Mouse (Mus musculus) ES-Bruce4 (cell line): Measurements from ENCODE around the gene Tbc1d22a. TPM values are rescaled to one million over a fixed set of nuclear protein-coding genes. Genes with fewer than 3 reads are reported as not detected.

Experiments used
- H3K27ac ChIP-seq: 2 replicates; pipeline ENCODE4 v1.5.1; 2012; ENCODE audit warnings: low read length, inconsistent platforms; ENCODE audit not compliant: insufficient read depth
- H3K27me3 ChIP-seq: 2 replicates; pipeline ENCODE4 v1.6.1; 2012; ENCODE audit warnings: mild to moderate bottlenecking, low read length, inconsistent platforms; ENCODE audit not compliant: control insufficient read depth, poor library complexity, insufficient read depth, severe bottlenecking
- H3K36me3 ChIP-seq: 2 replicates; pipeline ENCODE4 v1.6.1; 2012; ENCODE audit warnings: inconsistent platforms, mild to moderate bottlenecking, low read length, moderate library complexity; ENCODE audit not compliant: control insufficient read depth, poor library complexity, insufficient read depth, severe bottlenecking
- H3K4me1 ChIP-seq: one replicate; pipeline ENCODE4 v1.8.1; 2011; ENCODE audit warnings: low read length; ENCODE audit not compliant: control insufficient read depth, insufficient read depth
- H3K4me3 ChIP-seq: 2 replicates; pipeline ENCODE4 v1.5.1; 2011; ENCODE audit warnings: low read depth, mild to moderate bottlenecking, low read length
- H3K9ac ChIP-seq: 2 replicates; pipeline ENCODE4 v1.6.1; 2012; ENCODE audit warnings: low read depth, mild to moderate bottlenecking, inconsistent platforms; ENCODE audit not compliant: poor library complexity, severe bottlenecking
- H3K9me3 ChIP-seq: replicated peaks from 2 replicates; pipeline ENCODE4 v1.6.1; 2012; ENCODE audit warnings: mild to moderate bottlenecking, low read length, inconsistent platforms; ENCODE audit not compliant: control insufficient read depth, poor library complexity, insufficient read depth, severe bottlenecking
- CTCF ChIP-seq: IDR thresholded peaks from one replicate; pipeline ENCODE4 v1.8.1; 2011; ENCODE audit warnings: low read depth, low read length
- EP300 ChIP-seq: IDR thresholded peaks from 2 replicates; pipeline ENCODE4 v1.6.1; 2011; ENCODE audit warnings: low read depth, low read length; ENCODE audit not compliant: insufficient read depth
- POLR2A ChIP-seq: IDR thresholded peaks from one replicate; pipeline ENCODE4 v1.8.1; 2011; ENCODE audit warnings: low read length; ENCODE audit not compliant: insufficient read depth
- polyA plus RNA-seq: library from polyadenylated mRNA; stranded (reverse); fragments of >200 nt; gene quantifications from 2 replicates; pipeline ENCODE4 v1.2.4, GENCODE M21; 2011; ENCODE audit warnings: low read depth; ENCODE audit not compliant: missing spikeins, insufficient read depth, insufficient read length

Tbc1d22a gene
- polyA plus RNA-seq, 1 experiment: 14.1 TPM

GRCm38 (mm10) chr15:86184851-86185688, 29.2 kb upstream of the Tbc1d22a start:
- H3K4me3 ChIP-seq: peak overlapping the region; percentile 82
- H3K27me3 ChIP-seq: no peaks in the 10 kb centered on the region
- peak overlapping the region; percentile 90 for H3K9ac ChIP-seq
- no peak for TF ChIP-seq POLR2A
- no peak for TF ChIP-seq EP300
- TF ChIP-seq CTCF: no peak
- H3K9me3 ChIP-seq: no peaks in the 10 kb centered on the region
- H3K36me3 ChIP-seq: no peaks in the 10 kb centered on the region
- H3K27ac ChIP-seq: no peak overlapping the region
- peaks cover 4% of the 10 kb centered on the region for H3K4me1 ChIP-seq

DNA sequence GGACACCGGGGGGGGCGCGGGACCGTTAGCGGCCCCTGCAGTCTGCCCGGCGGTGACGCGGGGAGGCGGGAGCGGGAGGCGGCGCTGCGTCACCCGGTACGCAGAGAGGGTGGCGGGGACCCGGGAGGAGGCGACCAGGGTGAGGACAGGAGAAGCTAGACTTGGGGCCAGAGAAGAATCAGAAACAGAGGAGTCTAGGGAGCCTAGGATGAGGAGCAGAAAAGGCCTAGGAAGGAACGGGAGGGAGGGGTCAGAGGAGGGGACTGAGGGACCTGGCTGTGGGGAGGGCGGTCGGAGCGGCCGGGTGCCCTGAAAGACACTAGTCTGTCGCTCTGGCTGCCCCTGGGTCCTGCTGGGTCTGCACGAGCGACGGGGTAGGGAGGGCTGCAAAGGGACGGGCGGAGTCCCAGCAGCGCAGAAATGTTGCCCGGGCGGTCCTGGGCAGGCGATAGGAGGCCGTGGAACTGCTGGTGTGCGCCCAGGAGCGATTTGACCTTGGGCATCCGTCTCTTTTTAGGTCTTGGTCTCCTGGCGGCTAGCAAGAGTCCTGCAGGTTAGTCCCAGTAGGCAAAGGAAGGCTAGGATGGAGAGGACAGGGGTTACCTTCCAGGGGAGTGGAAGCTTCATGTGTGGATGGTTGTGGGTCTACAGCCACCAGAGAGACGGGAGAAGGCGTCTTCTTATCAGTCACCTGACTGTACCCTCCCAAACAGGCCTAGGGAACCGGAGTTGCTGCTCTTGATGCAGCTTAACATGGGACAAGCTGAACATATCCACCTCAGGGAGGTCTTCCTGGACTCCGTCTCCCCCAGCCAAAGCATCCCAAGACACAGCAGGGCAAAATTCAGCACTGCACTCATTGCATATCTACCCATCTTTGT, 28.3 kb upstream of the Tbc1d22a start, which contains the start of gene Cerk:
Gene Cerk, minus strand, starts transcription at position 453 of the 881 bp plus-strand sequence.
- Histone ChIP-seq H3K9ac (peak within 1 kb of the TSS; percentile 90), H3K27ac (no peak within 1 kb of the TSS), H3K4me3 (peak within 1 kb of the TSS; percentile 82), H3K9me3 (no peaks in the 10 kb centered on the region), H3K36me3 (no peaks in the 10 kb centered on the region), H3K4me1 (peaks cover 4% of the 10 kb centered on the region), H3K27me3 (no peaks in the 10 kb centered on the region)
- TF ChIP-seq CTCF (no peak), EP300 (no peak), POLR2A (no peak)

DNA sequence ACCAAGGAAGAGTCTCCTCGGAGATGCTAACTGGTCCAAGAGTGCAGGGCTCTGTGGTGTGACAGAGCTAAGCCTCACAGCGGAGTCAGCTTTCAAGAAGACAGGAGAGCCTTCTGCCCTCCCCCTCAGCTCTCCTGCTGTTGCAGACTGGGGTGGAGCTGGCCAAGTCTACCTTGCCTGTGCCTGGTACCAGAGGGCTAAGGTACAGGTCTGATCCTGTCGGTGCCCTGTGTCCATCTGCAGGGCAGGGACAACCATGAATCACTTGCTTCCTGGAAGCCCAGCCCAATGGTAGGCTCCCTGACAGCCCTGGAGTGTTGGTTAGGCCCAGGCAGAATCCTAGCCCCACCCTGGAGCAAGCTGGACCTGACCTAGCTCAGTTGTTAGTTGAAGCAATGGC, 27.6 kb upstream of the Tbc1d22a start:
- Histone ChIP-seq H3K9me3 (no peaks in the 10 kb centered on the region), H3K9ac (no peak overlapping the region), H3K4me3 (no peak overlapping the region), H3K27me3 (no peaks in the 10 kb centered on the region), H3K27ac (no peak overlapping the region), H3K4me1 (peaks cover 4% of the 10 kb centered on the region), H3K36me3 (no peaks in the 10 kb centered on the region)
- TF ChIP-seq CTCF: no peak
- no peak for TF ChIP-seq EP300
- TF ChIP-seq POLR2A: no peak

GRCm38 (mm10) chr15:86188186-86188585, 26.1 kb upstream of the Tbc1d22a start:
- no peak for TF ChIP-seq CTCF
- TF ChIP-seq POLR2A: no peak
- no peak for TF ChIP-seq EP300
- no peak overlapping the region for H3K9ac ChIP-seq

GRCm38 (mm10) chr15:86188746-86189470, 25.4 kb upstream of the Tbc1d22a start:
- Histone ChIP-seq H3K4me3 (no peak overlapping the region), H3K27me3 (no peaks in the 10 kb centered on the region; the same call in 1 of the 2 replicates), H3K4me1 (peaks cover 4% of the 10 kb centered on the region), H3K9ac (no peak overlapping the region), H3K9me3 (no peaks in the 10 kb centered on the region), H3K27ac (no peak overlapping the region), H3K36me3 (no peaks in the 10 kb centered on the region)
- TF ChIP-seq CTCF (no peak), EP300 (no peak), POLR2A (no peak)

More at GRCm38 (mm10) chr15:86188186-86188585, 26.1 kb upstream of the Tbc1d22a start:
- no peak overlapping the region for H3K27ac ChIP-seq
- H3K4me3 ChIP-seq: no peak overlapping the region
- H3K27me3 ChIP-seq: no peaks in the 10 kb centered on the region; the same call in 1 of the 2 replicates
- no peaks in the 10 kb centered on the region for H3K36me3 ChIP-seq
- no peaks in the 10 kb centered on the region for H3K9me3 ChIP-seq
- peaks cover 4% of the 10 kb centered on the region for H3K4me1 ChIP-seq
